Mouse (Mus musculus): ENCODE data around the gene Trmt6. TPM values are rescaled to one million over a fixed set of nuclear protein-coding genes. Genes with fewer than 3 reads are reported as not detected.

Gene Trmt6
- total and polyA plus RNA-seq, 3 experiments = 35.1 to 89.9 (median 77.6) TPM

- no peak overlapping the region for H3K27ac ChIP-seq (ENCODE audit: insufficient read depth, low read depth)
- no peak overlapping the region for H3K4me3 ChIP-seq (replicated peaks in 1 of 3; ENCODE audit: low read depth in 2 of 3, low read length in 2 of 3, poor library complexity in 1 of 3)
- no peaks in the 10 kb centered on the region for H3K36me3 ChIP-seq (replicated peaks in 1 of 2; ENCODE audit: control insufficient read depth in 1 of 2, insufficient read depth in 1 of 2, low read length in 1 of 2)
- no peak for DNase-seq (ENCODE audit: extremely low read depth)
- no peaks in the 10 kb centered on the region for H3K79me2 ChIP-seq (replicated peaks; ENCODE audit: control insufficient read depth, extremely low read depth, insufficient read depth, poor library complexity, severe bottlenecking)
- H3K4me2 ChIP-seq (ENCODE audit: insufficient read depth, low read depth, poor library complexity, severe bottlenecking) = no peak overlapping the region
- no peak overlapping the region for H3K9ac ChIP-seq (ENCODE audit: insufficient read depth, low read depth)
- H3K9me3 ChIP-seq (replicated peaks; ENCODE audit: low read length) = no peaks in the 10 kb centered on the region
- no peak for TF ChIP-seq ZMIZ1 (IDR thresholded peaks at IDR 0.05; ENCODE audit: low read depth, low read length)
- no peak for TF ChIP-seq SMC3 (IDR thresholded peaks at IDR 0.05; ENCODE audit: low read depth, low read length)
- TF ChIP-seq ETS1 (conservative IDR thresholded peaks at IDR 0.05; ENCODE audit: low read depth, low read length) = no peak
- no peak for TF ChIP-seq CTCF (conservative IDR thresholded peaks at IDR 0.05 in 1 of 2, IDR thresholded peaks at IDR 0.05 in 1 of 2; ENCODE audit: low read depth in 2 of 2, low read length in 2 of 2)
- TF ChIP-seq CHD1 (IDR thresholded peaks at IDR 0.05; ENCODE audit: low read depth, low read length) = no peak
- no peak for TF ChIP-seq NRF1 (IDR thresholded peaks at IDR 0.05; ENCODE audit: low read depth, low read length)
- TF ChIP-seq MAZ (IDR thresholded peaks at IDR 0.05; ENCODE audit: low read depth, low read length) = no peak
- no peak for TF ChIP-seq KAT2A (IDR thresholded peaks at IDR 0.05; ENCODE audit: insufficient replicate concordance, low read length)
- TF ChIP-seq MEF2A (IDR thresholded peaks at IDR 0.05; ENCODE audit: borderline replicate concordance, low read depth, low read length) = no peak
- TF ChIP-seq MAFK (IDR thresholded peaks at IDR 0.05; ENCODE audit: insufficient replicate concordance, low read length) = no peak
- no peak for TF ChIP-seq ZKSCAN1 (IDR thresholded peaks at IDR 0.05; ENCODE audit: borderline replicate concordance, low read depth, low read length)
- TF ChIP-seq RCOR1 (conservative IDR thresholded peaks at IDR 0.05; ENCODE audit: low read depth, low read length) = no peak
- no peak for TF ChIP-seq PAX5 (IDR thresholded peaks at IDR 0.05; ENCODE audit: low read length)
- no peak for TF ChIP-seq MXI1 (IDR thresholded peaks at IDR 0.05; ENCODE audit: low read depth, low read length)
- no peak for TF ChIP-seq POLR2A (IDR thresholded peaks at IDR 0.05; ENCODE audit: low read depth, low read length)
- no peak for TF ChIP-seq MAX (IDR thresholded peaks at IDR 0.05; ENCODE audit: low read length)
- no peak for TF ChIP-seq JUND (conservative IDR thresholded peaks at IDR 0.05; ENCODE audit: low read depth, low read length)
- no peaks in the 10 kb centered on the region for H3K4me1 ChIP-seq (ENCODE audit: control insufficient read depth in 1 of 2, insufficient read depth in 2 of 2)
- dilution Hi-C loops (cut with MboI; ENCODE audit: extremely low pct_ligation_motif_present, extremely low pct_unique_long_range_greater_than_20kb, low sequenced_read_pairs) (no loop called here), in situ Hi-C loops (cut with MboI; ENCODE audit: low pct_ligation_motif_present, low pct_unique_long_range_greater_than_20kb, low sequenced_read_pairs) (no loop called here)
- peaks cover 2% of the 10 kb centered on the region for H3K27me3 ChIP-seq (replicated peaks)
Measured at GRCm38 (mm10) chr2:132794204-132794586, 21.7 kb downstream of the Trmt6 start.

GRCm38 (mm10) chr2:132793441-132794203 is 22.2 kb downstream of the Trmt6 start:
- Histone ChIP-seq H3K4me1 (ENCODE audit: control insufficient read depth in 1 of 2, insufficient read depth in 2 of 2) (no peaks in the 10 kb centered on the region), H3K36me3 (replicated peaks in 1 of 2; ENCODE audit: control insufficient read depth in 1 of 2, insufficient read depth in 1 of 2, low read length in 1 of 2) (no peaks in the 10 kb centered on the region), H3K27ac (ENCODE audit: insufficient read depth, low read depth) (no peak overlapping the region), H3K79me2 (replicated peaks; ENCODE audit: control insufficient read depth, extremely low read depth, insufficient read depth, poor library complexity, severe bottlenecking) (no peaks in the 10 kb centered on the region), H3K4me3 (replicated peaks in 1 of 3; ENCODE audit: low read depth in 2 of 3, low read length in 2 of 3, poor library complexity in 1 of 3) (no peak overlapping the region), H3K4me2 (ENCODE audit: insufficient read depth, low read depth, poor library complexity, severe bottlenecking) (no peak overlapping the region), H3K27me3 (replicated peaks) (peaks cover 2% of the 10 kb centered on the region), H3K9ac (ENCODE audit: insufficient read depth, low read depth) (no peak overlapping the region), H3K9me3 (replicated peaks; ENCODE audit: low read length) (no peaks in the 10 kb centered on the region)
- TF ChIP-seq JUND (conservative IDR thresholded peaks at IDR 0.05; ENCODE audit: low read depth, low read length) (no peak), MAFK (IDR thresholded peaks at IDR 0.05; ENCODE audit: insufficient replicate concordance, low read length) (no peak), RCOR1 (conservative IDR thresholded peaks at IDR 0.05; ENCODE audit: low read depth, low read length) (no peak), ETS1 (conservative IDR thresholded peaks at IDR 0.05; ENCODE audit: low read depth, low read length) (no peak), USF2 (conservative IDR thresholded peaks at IDR 0.05; ENCODE audit: low read depth, low read length) (no peak), CTCF (conservative IDR thresholded peaks at IDR 0.05 in 1 of 2, IDR thresholded peaks at IDR 0.05 in 1 of 2; ENCODE audit: low read depth in 2 of 2, low read length in 2 of 2) (no peak), MAZ (IDR thresholded peaks at IDR 0.05; ENCODE audit: low read depth, low read length) (no peak), MYC (IDR thresholded peaks at IDR 0.05; ENCODE audit: low read depth, low read length) (no peak), RAD21 (IDR thresholded peaks at IDR 0.05; ENCODE audit: low read depth, low read length) (no peak), MXI1 (IDR thresholded peaks at IDR 0.05; ENCODE audit: low read depth, low read length) (no peak), UBTF (IDR thresholded peaks at IDR 0.05; ENCODE audit: low read depth, low read length) (no peak), TBP (conservative IDR thresholded peaks at IDR 0.05; ENCODE audit: low read depth, low read length) (no peak), PAX5 (IDR thresholded peaks at IDR 0.05; ENCODE audit: low read length) (no peak), TCF12 (IDR thresholded peaks at IDR 0.05; ENCODE audit: low read depth, low read length) (no peak), JUN (IDR thresholded peaks at IDR 0.05; ENCODE audit: insufficient read depth, low read depth, low read length) (no peak), BHLHE40 (IDR thresholded peaks at IDR 0.05; ENCODE audit: low read depth, low read length) (no peak), EP300 (IDR thresholded peaks at IDR 0.05; ENCODE audit: low read length) (no peak), GABPA (IDR thresholded peaks at IDR 0.05; ENCODE audit: insufficient replicate concordance, low read depth, low read length) (no peak)
- in situ Hi-C loops (cut with MboI; ENCODE audit: low pct_ligation_motif_present, low pct_unique_long_range_greater_than_20kb, low sequenced_read_pairs) (no loop called here), dilution Hi-C loops (cut with MboI; ENCODE audit: extremely low pct_ligation_motif_present, extremely low pct_unique_long_range_greater_than_20kb, low sequenced_read_pairs) (no loop called here)
- no peak for DNase-seq (ENCODE audit: extremely low read depth)

Measured in CH12.LX (cell line).